Mouse (Mus musculus) 416B (cell line): ENCODE measurements around the gene Olfr951.

Source experiments
- DNase-seq: peaks from one replicate; pipeline ENCODE4 v3.0.0; 2011; ENCODE audit warnings: low read depth

The Olfr951 gene

DNA sequence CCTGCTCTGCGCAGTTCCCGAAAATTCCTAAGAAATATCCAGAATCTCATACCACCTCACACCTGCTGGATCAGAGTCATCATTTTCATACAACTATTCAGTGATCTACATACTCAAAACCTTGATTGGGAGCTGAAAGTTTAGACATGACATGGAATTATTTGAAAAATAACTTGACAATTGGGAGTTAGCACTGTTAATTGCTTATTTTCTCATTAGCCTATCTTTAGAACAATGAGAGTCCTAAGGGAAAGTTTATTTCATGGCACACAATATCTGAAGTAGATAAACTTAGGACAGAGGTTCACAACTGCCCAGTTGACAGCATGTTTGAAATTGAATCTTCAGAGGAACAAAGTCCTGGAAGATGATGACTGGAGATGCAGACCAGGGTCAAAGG is at the start of gene Olfr951:
Olfr951 (plus strand) TSS at position 301 of the 400 bp plus-strand sequence.
- no peak for DNase-seq

DNA sequence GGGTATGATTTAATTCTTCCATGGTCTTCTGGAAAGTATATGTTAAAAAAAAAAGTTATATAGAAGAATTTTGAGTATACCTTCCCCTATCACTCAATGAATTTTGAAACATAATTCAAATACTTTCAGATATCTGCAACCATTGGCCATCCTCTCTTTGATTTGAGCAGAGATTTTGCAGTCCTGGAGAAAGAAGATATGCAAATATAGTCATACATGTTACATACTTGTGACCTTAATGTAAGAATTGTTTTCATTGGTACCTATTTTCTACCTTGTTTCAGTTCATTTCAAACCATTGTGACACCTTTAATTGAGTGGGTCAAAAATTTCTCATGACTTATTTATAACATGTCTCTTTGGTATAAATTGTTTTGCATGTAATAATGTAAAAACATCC is 39.8 kb downstream of the Olfr951 start, which contains the start of gene Olfr952:
Olfr952 (minus strand) TSS at position 101 of the 400 bp plus-strand sequence.
- DNase-seq, result no peak
